Mouse (Mus musculus) urinary bladder, postnatal 36 days (tissue): ENCODE data around the gene Cdk9.
A peak's percentile ranks its signal among the peaks of the same experiment; 100 is the strongest.

Source experiments
- DNase-seq, 2 experiments: peaks; one replicate each; pipeline ENCODE4 v3.0.0; 2022; ENCODE audit warnings: low spot score in 2 of 2, mixed read lengths in 1 of 2

Cdk9 gene

GRCm38 (mm10) chr2:32708643-32709042 is 4.2 kb downstream of the Cdk9 start:
- DNase-seq: no peak

- DNase-seq: no peak
Measured at GRCm38 (mm10) chr2:32706971-32707370, 5.9 kb downstream of the Cdk9 start.

- DNase-seq: no peak
Measured at GRCm38 (mm10) chr2:32705018-32705417, 7.9 kb downstream of the Cdk9 start.

- no peak for DNase-seq
Measured at GRCm38 (mm10) chr2:32704021-32704421, 8.9 kb downstream of the Cdk9 start, which contains the start of gene Fpgs. Gene Fpgs (minus strand): TSS chr2:32704145.

GRCm38 (mm10) chr2:32703046-32703445 is 9.8 kb downstream of the Cdk9 start:
- DNase-seq: no peak

GRCm38 (mm10) chr2:32700966-32701743 is 11.7 kb downstream of the Cdk9 start:
- DNase-seq: no peak

GRCm38 (mm10) chr2:32699680-32700079 is 13.2 kb downstream of the Cdk9 start:
- DNase-seq: no peak

GRCm38 (mm10) chr2:32694691-32695090 is 18.2 kb downstream of the Cdk9 start:
- no peak for DNase-seq

GRCm38 (mm10) chr2:32693823-32694411 is 19.0 kb downstream of the Cdk9 start:
- DNase-seq: peak; percentile 87 to 94

GRCm38 (mm10) chr2:32693282-32693681 is 19.6 kb downstream of the Cdk9 start:
- DNase-seq: no peak

GRCm38 (mm10) chr2:32692496-32692895 is 20.4 kb downstream of the Cdk9 start:
- no peak for DNase-seq

- DNase-seq: no peak
Measured at GRCm38 (mm10) chr2:32691041-32691440, 21.8 kb downstream of the Cdk9 start.

- DNase-seq: peak; percentile 85 to 90
Measured at GRCm38 (mm10) chr2:32689420-32689819, 23.5 kb downstream of the Cdk9 start.

GRCm38 (mm10) chr2:32687562-32687961 is 25.3 kb downstream of the Cdk9 start:
- DNase-seq: no peak

- no peak for DNase-seq
Measured at GRCm38 (mm10) chr2:32686640-32687039, 26.2 kb downstream of the Cdk9 start.

GRCm38 (mm10) chr2:32685807-32686206 is 27.1 kb downstream of the Cdk9 start:
- no peak for DNase-seq

GRCm38 (mm10) chr2:32684681-32685428 is 28.0 kb downstream of the Cdk9 start:
- DNase-seq: no peak

GRCm38 (mm10) chr2:32683701-32684100 is 29.2 kb downstream of the Cdk9 start:
- DNase-seq: no peak

- DNase-seq: no peak
Measured at GRCm38 (mm10) chr2:32682721-32683417, 30.0 kb downstream of the Cdk9 start.

- DNase-seq: peak; percentile 43 to 48
Measured at GRCm38 (mm10) chr2:32681754-32682153, 31.1 kb downstream of the Cdk9 start.

- no peak for DNase-seq
Measured at GRCm38 (mm10) chr2:32680961-32681650, 31.8 kb downstream of the Cdk9 start.
